Mouse (Mus musculus): ENCODE measurements at regions not wholly inside any gene's neighbourhood (a gene's known extent, or its start where the extent isn't known, plus 50 kb on each side); places are given as distances from the start of the nearest gene placed in this dataset.

- WGBS, result 82% methylated on average over 5 of the region's 5 CpGs
- H3K27me3 ChIP-seq (ENCODE audit: control insufficient read depth, insufficient read depth, low read length), result no peaks in the 10 kb centered on the region
- no peaks in the 10 kb centered on the region for H3K9me3 ChIP-seq (ENCODE audit: control insufficient read depth, low read length)
- H3K36me3 ChIP-seq (ENCODE audit: control insufficient read depth, insufficient read depth, low read length), result no peaks in the 10 kb centered on the region
- no peak overlapping the region for H3K4me3 ChIP-seq (ENCODE audit: low read depth, low read length)
- H3K9ac ChIP-seq (ENCODE audit: low read length), result no peak overlapping the region
- DNase-seq (ENCODE audit: low spot score) (no peak), ATAC-seq (ENCODE audit: insufficient read depth, low FRiP score, low TSS enrichment) (no peak)
- H3K27ac ChIP-seq (ENCODE audit: low read depth, low read length), result no peak overlapping the region
- no peaks in the 10 kb centered on the region for H3K4me1 ChIP-seq (ENCODE audit: control insufficient read depth, insufficient read depth, low read length)
- no peak overlapping the region for H3K4me2 ChIP-seq (ENCODE audit: low read depth)
These were observed 53.8 kb downstream of the Neurod6 start for GRCm38 (mm10) chr6:55627228-55627627.

- H3K9ac ChIP-seq (ENCODE audit: low read length), result no peak overlapping the region
- DNase-seq (ENCODE audit: low spot score), result no peak
- H3K27me3 ChIP-seq (ENCODE audit: control insufficient read depth, insufficient read depth, low read length), result no peaks in the 10 kb centered on the region
- no peaks in the 10 kb centered on the region for H3K9me3 ChIP-seq (ENCODE audit: control insufficient read depth, low read length)
- H3K4me1 ChIP-seq (ENCODE audit: control insufficient read depth, insufficient read depth, low read length), result no peaks in the 10 kb centered on the region
- no peak overlapping the region for H3K27ac ChIP-seq (ENCODE audit: low read depth, low read length)
- ATAC-seq (ENCODE audit: insufficient read depth, low FRiP score, low TSS enrichment), result no peak
- no peaks in the 10 kb centered on the region for H3K36me3 ChIP-seq (ENCODE audit: control insufficient read depth, insufficient read depth, low read length)
- no peak overlapping the region for H3K4me3 ChIP-seq (ENCODE audit: low read depth, low read length)
- no peak overlapping the region for H3K4me2 ChIP-seq (ENCODE audit: low read depth)
- WGBS, result 91% methylated on average over 3 of the region's 3 CpGs
These were observed 60.7 kb downstream of the Neurod6 start for GRCm38 (mm10) chr6:55620366-55620765.

GRCm38 (mm10) chr6:55617922-55618481, 63.1 kb downstream of the Neurod6 start:
- Histone ChIP-seq H3K27me3 (ENCODE audit: control insufficient read depth, insufficient read depth, low read length) (no peaks in the 10 kb centered on the region), H3K9ac (ENCODE audit: low read length) (no peak overlapping the region), H3K9me3 (ENCODE audit: control insufficient read depth, low read length) (no peaks in the 10 kb centered on the region), H3K27ac (ENCODE audit: low read depth, low read length) (no peak overlapping the region), H3K4me3 (ENCODE audit: low read depth, low read length) (no peak overlapping the region), H3K4me2 (ENCODE audit: low read depth) (no peak overlapping the region), H3K36me3 (ENCODE audit: control insufficient read depth, insufficient read depth, low read length) (no peaks in the 10 kb centered on the region), H3K4me1 (ENCODE audit: control insufficient read depth, insufficient read depth, low read length) (no peaks in the 10 kb centered on the region)
- DNase-seq (ENCODE audit: low spot score) (peak; percentile 42), ATAC-seq (ENCODE audit: insufficient read depth, low FRiP score, low TSS enrichment) (no peak)
- WGBS, result 54% methylated on average over 13 of the region's 13 CpGs

- DNase-seq (ENCODE audit: low spot score), result no peak
- H3K27ac ChIP-seq (ENCODE audit: low read depth, low read length), result no peak overlapping the region
- 78% methylated on average over 3 of the region's 3 CpGs for WGBS
- ATAC-seq (ENCODE audit: insufficient read depth, low FRiP score, low TSS enrichment), result no peak
- H3K9ac ChIP-seq (ENCODE audit: low read length), result no peak overlapping the region
- no peaks in the 10 kb centered on the region for H3K9me3 ChIP-seq (ENCODE audit: control insufficient read depth, low read length)
- H3K36me3 ChIP-seq (ENCODE audit: control insufficient read depth, insufficient read depth, low read length), result no peaks in the 10 kb centered on the region
- H3K4me2 ChIP-seq (ENCODE audit: low read depth), result no peak overlapping the region
- H3K27me3 ChIP-seq (ENCODE audit: control insufficient read depth, insufficient read depth, low read length), result no peaks in the 10 kb centered on the region
- no peak overlapping the region for H3K4me3 ChIP-seq (ENCODE audit: low read depth, low read length)
- H3K4me1 ChIP-seq (ENCODE audit: control insufficient read depth, insufficient read depth, low read length), result no peaks in the 10 kb centered on the region
These were observed 70.7 kb downstream of the Neurod6 start for GRCm38 (mm10) chr6:55610395-55610794.

GRCm38 (mm10) chr6:55609976-55610375, 71.1 kb downstream of the Neurod6 start:
- no peaks in the 10 kb centered on the region for H3K36me3 ChIP-seq (ENCODE audit: control insufficient read depth, insufficient read depth, low read length)
- no peaks in the 10 kb centered on the region for H3K4me1 ChIP-seq (ENCODE audit: control insufficient read depth, insufficient read depth, low read length)
- WGBS, result 86% methylated on average over 1 of the region's 1 CpGs
- H3K4me3 ChIP-seq (ENCODE audit: low read depth, low read length), result no peak overlapping the region
- DNase-seq (ENCODE audit: low spot score) (no peak), ATAC-seq (ENCODE audit: insufficient read depth, low FRiP score, low TSS enrichment) (no peak)
- H3K9ac ChIP-seq (ENCODE audit: low read length), result no peak overlapping the region
- H3K9me3 ChIP-seq (ENCODE audit: control insufficient read depth, low read length), result no peaks in the 10 kb centered on the region
- no peak overlapping the region for H3K27ac ChIP-seq (ENCODE audit: low read depth, low read length)
- H3K4me2 ChIP-seq (ENCODE audit: low read depth), result no peak overlapping the region
- no peaks in the 10 kb centered on the region for H3K27me3 ChIP-seq (ENCODE audit: control insufficient read depth, insufficient read depth, low read length)

GRCm38 (mm10) chr6:55609053-55609452, 72.0 kb downstream of the Neurod6 start:
- no peak overlapping the region for H3K9ac ChIP-seq (ENCODE audit: low read length)
- no peaks in the 10 kb centered on the region for H3K9me3 ChIP-seq (ENCODE audit: control insufficient read depth, low read length)
- no peaks in the 10 kb centered on the region for H3K36me3 ChIP-seq (ENCODE audit: control insufficient read depth, insufficient read depth, low read length)
- ATAC-seq (ENCODE audit: insufficient read depth, low FRiP score, low TSS enrichment), result no peak
- H3K27ac ChIP-seq (ENCODE audit: low read depth, low read length), result no peak overlapping the region
- no peaks in the 10 kb centered on the region for H3K4me1 ChIP-seq (ENCODE audit: control insufficient read depth, insufficient read depth, low read length)
- DNase-seq (ENCODE audit: low spot score), result no peak
- WGBS, result 84% methylated on average over 1 of the region's 1 CpGs
- H3K27me3 ChIP-seq (ENCODE audit: control insufficient read depth, insufficient read depth, low read length), result no peaks in the 10 kb centered on the region
- H3K4me2 ChIP-seq (ENCODE audit: low read depth), result no peak overlapping the region
- no peak overlapping the region for H3K4me3 ChIP-seq (ENCODE audit: low read depth, low read length)

GRCm38 (mm10) chr6:55597088-55597487, 84.0 kb downstream of the Neurod6 start:
- Histone ChIP-seq H3K27me3 (ENCODE audit: control insufficient read depth, insufficient read depth, low read length) (no peaks in the 10 kb centered on the region), H3K36me3 (ENCODE audit: control insufficient read depth, insufficient read depth, low read length) (no peaks in the 10 kb centered on the region), H3K4me3 (ENCODE audit: low read depth, low read length) (no peak overlapping the region), H3K9ac (ENCODE audit: low read length) (no peak overlapping the region), H3K4me2 (ENCODE audit: low read depth) (no peak overlapping the region), H3K4me1 (ENCODE audit: control insufficient read depth, insufficient read depth, low read length) (no peaks in the 10 kb centered on the region), H3K27ac (ENCODE audit: low read depth, low read length) (no peak overlapping the region), H3K9me3 (ENCODE audit: control insufficient read depth, low read length) (no peaks in the 10 kb centered on the region)
- 93% methylated on average over 4 of the region's 4 CpGs for WGBS
- ATAC-seq (ENCODE audit: insufficient read depth, low FRiP score, low TSS enrichment), result no peak
- DNase-seq (ENCODE audit: low spot score), result no peak

GRCm38 (mm10) chr6:55592126-55592525, 88.9 kb downstream of the Neurod6 start:
- DNase-seq (ENCODE audit: low spot score), result no peak
- H3K4me1 ChIP-seq (ENCODE audit: control insufficient read depth, insufficient read depth, low read length), result no peaks in the 10 kb centered on the region
- no peaks in the 10 kb centered on the region for H3K27me3 ChIP-seq (ENCODE audit: control insufficient read depth, insufficient read depth, low read length)
- WGBS, result 92% methylated on average over 4 of the region's 4 CpGs
- H3K9ac ChIP-seq (ENCODE audit: low read length), result no peak overlapping the region
- H3K4me2 ChIP-seq (ENCODE audit: low read depth), result no peak overlapping the region
- ATAC-seq (ENCODE audit: insufficient read depth, low FRiP score, low TSS enrichment), result no peak
- no peaks in the 10 kb centered on the region for H3K9me3 ChIP-seq (ENCODE audit: control insufficient read depth, low read length)
- no peaks in the 10 kb centered on the region for H3K36me3 ChIP-seq (ENCODE audit: control insufficient read depth, insufficient read depth, low read length)
- no peak overlapping the region for H3K27ac ChIP-seq (ENCODE audit: low read depth, low read length)
- no peak overlapping the region for H3K4me3 ChIP-seq (ENCODE audit: low read depth, low read length)

- no peak overlapping the region for H3K27ac ChIP-seq (ENCODE audit: low read depth, low read length)
- H3K4me3 ChIP-seq (ENCODE audit: low read depth, low read length), result no peak overlapping the region
- H3K36me3 ChIP-seq (ENCODE audit: control insufficient read depth, insufficient read depth, low read length), result no peaks in the 10 kb centered on the region
- no peak for ATAC-seq (ENCODE audit: insufficient read depth, low FRiP score, low TSS enrichment)
- 63% methylated on average over 6 of the region's 6 CpGs for WGBS
- DNase-seq (ENCODE audit: low spot score), result no peak
- no peaks in the 10 kb centered on the region for H3K27me3 ChIP-seq (ENCODE audit: control insufficient read depth, insufficient read depth, low read length)
- H3K4me2 ChIP-seq (ENCODE audit: low read depth), result no peak overlapping the region
- no peaks in the 10 kb centered on the region for H3K4me1 ChIP-seq (ENCODE audit: control insufficient read depth, insufficient read depth, low read length)
- no peaks in the 10 kb centered on the region for H3K9me3 ChIP-seq (ENCODE audit: control insufficient read depth, low read length)
- H3K9ac ChIP-seq (ENCODE audit: low read length), result no peak overlapping the region
These were observed 100.0 kb downstream of the Neurod6 start for GRCm38 (mm10) chr6:55581106-55581505.

Measured in neural tube, embryonic 11.5 days (tissue).